Mouse (Mus musculus) hindbrain, postnatal 0 days (tissue): Measurements from ENCODE around the gene Glp1r. TPM values are rescaled to one million over a fixed set of nuclear protein-coding genes. Genes with fewer than 3 reads are reported as not detected.

Experiments
- ATAC-seq: fragments of 200-750 bp; cut with Nextera tagmentation; 2 replicates; pipeline ENCODE4 v1.8.0; 2017; ENCODE audit warnings: mild to moderate bottlenecking, moderate TSS enrichment, moderate library complexity
- DNase-seq: peaks from one replicate; pipeline ENCODE4 v3.0.0-alpha.2; 2015; ENCODE audit warnings: low spot score
- H3K27ac ChIP-seq: fragments of 300-500 bp; sonication (generic); 2 replicates; pipeline ENCODE4 v1.5.1; 2014; ENCODE audit warnings: mild to moderate bottlenecking
- H3K27me3 ChIP-seq: fragments of 300-500 bp; sonication (generic); 2 replicates; pipeline ENCODE4 v1.6.1; 2014; ENCODE audit warnings: low read length, mixed read lengths; ENCODE audit not compliant: insufficient read depth
- H3K36me3 ChIP-seq: fragments of 300-500 bp; sonication (generic); 2 replicates; pipeline ENCODE4 v1.6.1; 2014; ENCODE audit warnings: low read length, mixed read lengths; ENCODE audit not compliant: insufficient read depth
- H3K4me1 ChIP-seq: fragments of 300-500 bp; sonication (generic); 2 replicates; pipeline ENCODE4 v1.6.1; 2014; ENCODE audit warnings: antibody characterized with exemption, low read length, mixed read lengths; ENCODE audit not compliant: insufficient read depth
- H3K4me2 ChIP-seq: fragments of 300-500 bp; sonication (generic); 2 replicates; pipeline ENCODE4 v1.6.1; 2014; ENCODE audit warnings: low read depth, mild to moderate bottlenecking, low read length, moderate library complexity, mixed read lengths
- H3K4me3 ChIP-seq: fragments of 300-500 bp; sonication (generic); 2 replicates; pipeline ENCODE4 v1.5.1; 2014; ENCODE audit warnings: low read length
- H3K9ac ChIP-seq: fragments of 300-500 bp; sonication (generic); replicated peaks from 2 replicates; pipeline ENCODE4 v1.6.1; 2014; ENCODE audit warnings: mild to moderate bottlenecking, low read length, moderate library complexity, mixed read lengths
- H3K9me3 ChIP-seq: fragments of 300-500 bp; sonication (generic); 2 replicates; pipeline ENCODE4 v1.6.1; 2016; ENCODE audit warnings: low read length, mixed read lengths
- CTCF ChIP-seq: IDR thresholded peaks from 2 replicates; pipeline ENCODE4 v1.5.1; 2016; ENCODE audit warnings: antibody characterized with exemption, control low read depth, low read depth
- WGBS: fragments of 180-500 bp; shearing (Covaris S2); extraction: QIAGEN DNeasy Blood & Tissue Kit; methylation state at CpG from one replicate; pipeline ENCODE4 v1.1.7; 2014; 5-methylcytosine and 5-hydroxymethylcytosine counted together
- polyA plus RNA-seq: library from polyadenylated mRNA; unstranded; fragments of >200 nt; fragmentation: Nextera tagmentation; extraction: Ambion mirVana; gene quantifications from 2 replicates; pipeline ENCODE4 v1.2.1, GENCODE M21; 2015
- total RNA-seq: library from RNA; depleted of rRNA; stranded (reverse); fragments of >200 nt; gene quantifications from 2 replicates; pipeline ENCODE4 v1.2.3, GENCODE M21; 2014; rRNA removed

Glp1r gene
- 2.4 and 2.8 TPM in 2 replicates for total RNA-seq
- 0.69 and 0.83 TPM in 2 replicates for polyA plus RNA-seq

GRCm38 (mm10) chr17:30901627-30902026, at the start of gene Glp1r:
TSS of gene Glp1r (plus strand) at chr17:30901817.
- ATAC-seq: peak; percentile 49; the same call in 1 of the 2 replicates
- no peak for DNase-seq
- Histone ChIP-seq H3K27ac (no peak within 1 kb of the TSS), H3K9ac (peak within 1 kb of the TSS; percentile 38; the same call in 1 of the 2 replicates), H3K4me3 (peak within 1 kb of the TSS; percentile 47), H3K27me3 (peaks cover 9% of the 10 kb centered on the region; the same call in 1 of the 2 replicates), H3K9me3 (no peaks in the 10 kb centered on the region), H3K4me1 (peaks cover 6% of the 10 kb centered on the region; the same call in 1 of the 2 replicates), H3K4me2 (peak within 1 kb of the TSS; percentile 96), H3K36me3 (no peaks in the 10 kb centered on the region)
- WGBS: under 1% methylated on average over 31 of the region's 37 CpGs
- TF ChIP-seq CTCF: no peak

- no peak for ATAC-seq
- no peaks in the 10 kb centered on the region for H3K9me3 ChIP-seq
- H3K4me1 ChIP-seq: no peaks in the 10 kb centered on the region
- TF ChIP-seq CTCF: 0 out of 2 replicates have a peak, but pooled peaks have one; percentile 12
- no peak for DNase-seq
- no peaks in the 10 kb centered on the region for H3K36me3 ChIP-seq
- H3K4me2 ChIP-seq: no peak overlapping the region
- H3K4me3 ChIP-seq: no peak overlapping the region
- H3K27me3 ChIP-seq: no peaks in the 10 kb centered on the region
- no peak overlapping the region for H3K9ac ChIP-seq
- no peak overlapping the region for H3K27ac ChIP-seq
Observed at GRCm38 (mm10) chr17:30852345-30852744, 49.3 kb upstream of the Glp1r start.

GRCm38 (mm10) chr17:30857347-30857746, 44.3 kb upstream of the Glp1r start:
- no peak overlapping the region for H3K4me2 ChIP-seq
- no peaks in the 10 kb centered on the region for H3K4me1 ChIP-seq
- no peak for TF ChIP-seq CTCF
- no peak overlapping the region for H3K9ac ChIP-seq
- 89% methylated on average over 5 of the region's 5 CpGs for WGBS
- H3K36me3 ChIP-seq: no peaks in the 10 kb centered on the region
- H3K27me3 ChIP-seq: no peaks in the 10 kb centered on the region
- H3K27ac ChIP-seq: no peak overlapping the region
- no peak for ATAC-seq
- no peak overlapping the region for H3K4me3 ChIP-seq
- H3K9me3 ChIP-seq: no peaks in the 10 kb centered on the region
- no peak for DNase-seq

- Histone ChIP-seq H3K27ac (no peak overlapping the region), H3K27me3 (no peaks in the 10 kb centered on the region), H3K9me3 (no peaks in the 10 kb centered on the region), H3K9ac (no peak overlapping the region), H3K4me2 (no peak overlapping the region), H3K36me3 (no peaks in the 10 kb centered on the region), H3K4me1 (no peaks in the 10 kb centered on the region), H3K4me3 (no peak overlapping the region)
- no peak for DNase-seq
- TF ChIP-seq CTCF: no peak
- 51% methylated on average over 11 of the region's 11 CpGs for WGBS
- ATAC-seq: no peak
Observed at GRCm38 (mm10) chr17:30858586-30859259, 42.9 kb upstream of the Glp1r start.

GRCm38 (mm10) chr17:30859989-30860585, 41.5 kb upstream of the Glp1r start:
- ATAC-seq (peak; percentile 59; the same call in 1 of the 2 replicates), DNase-seq (no peak)
- Histone ChIP-seq H3K27ac (no peak overlapping the region), H3K36me3 (no peaks in the 10 kb centered on the region), H3K9me3 (no peaks in the 10 kb centered on the region), H3K27me3 (no peaks in the 10 kb centered on the region), H3K4me3 (no peak overlapping the region), H3K4me2 (no peak overlapping the region), H3K9ac (no peak overlapping the region), H3K4me1 (no peaks in the 10 kb centered on the region)
- no peak for TF ChIP-seq CTCF
- WGBS: 21% methylated on average over 10 of the region's 10 CpGs

- Histone ChIP-seq H3K27ac (no peak overlapping the region), H3K9ac (no peak overlapping the region), H3K9me3 (no peaks in the 10 kb centered on the region), H3K27me3 (no peaks in the 10 kb centered on the region), H3K4me2 (no peak overlapping the region), H3K4me3 (no peak overlapping the region), H3K4me1 (no peaks in the 10 kb centered on the region), H3K36me3 (no peaks in the 10 kb centered on the region)
- DNase-seq (peak; percentile 22), ATAC-seq (no peak)
- WGBS: 41% methylated on average over 7 of the region's 7 CpGs
- no peak for TF ChIP-seq CTCF
Observed at GRCm38 (mm10) chr17:30860606-30861005, 41.0 kb upstream of the Glp1r start.

- H3K4me3 ChIP-seq: no peak overlapping the region
- WGBS: 51% methylated on average over 8 of the region's 8 CpGs
- H3K4me2 ChIP-seq: no peak overlapping the region
- H3K27ac ChIP-seq: no peak overlapping the region
- H3K9me3 ChIP-seq: no peaks in the 10 kb centered on the region
- no peaks in the 10 kb centered on the region for H3K36me3 ChIP-seq
- H3K4me1 ChIP-seq: 0 out of 2 replicates have a peak, but pooled peaks cover 3% of the 10 kb centered on the region
- no peak for TF ChIP-seq CTCF
- H3K27me3 ChIP-seq: no peaks in the 10 kb centered on the region
- H3K9ac ChIP-seq: no peak overlapping the region
- ATAC-seq (no peak), DNase-seq (peak; percentile 18)
Observed at GRCm38 (mm10) chr17:30866281-30866680, 35.3 kb upstream of the Glp1r start.
